Mouse (Mus musculus): ENCODE results near the gene Unc119. TPM values are rescaled to one million over a fixed set of nuclear protein-coding genes. Genes with fewer than 3 reads are reported as not detected.
A peak's percentile ranks its signal among the peaks of the same experiment; 100 is the strongest.

Gene Unc119
- polyA plus RNA-seq, 1 experiment from 2014 or later: 39.4 TPM

- Histone ChIP-seq H3K27me3 (ENCODE audit: insufficient read depth, low read length) (no peaks in the 10 kb centered on the region), H3K9me3 (ENCODE audit: low read length) (no peaks in the 10 kb centered on the region), H3K36me3 (ENCODE audit: insufficient read depth, low read length) (no peaks in the 10 kb centered on the region), H3K9ac (replicated peaks; ENCODE audit: low read length) (no peak overlapping the region; the same call in 1 of the 2 replicates), H3K4me3 (ENCODE audit: low read length) (no peak overlapping the region), H3K4me2 (replicated peaks; ENCODE audit: low read depth, low read length) (no peak overlapping the region), H3K4me1 (ENCODE audit: insufficient read depth, low read length) (peaks cover 28% of the 10 kb centered on the region), H3K27ac (ENCODE audit: low read length) (peak overlapping the region; percentile 54)
- 11% methylated on average over 8 of the region's 8 CpGs for WGBS
- 0 out of 2 replicates have a peak, but pooled peaks have one; percentile 50 for ATAC-seq (ENCODE audit: low FRiP score, low TSS enrichment)
These were observed 20.8 kb downstream of the Unc119 start for GRCm38 (mm10) chr11:78364103-78364502.

- Histone ChIP-seq H3K9me3 (ENCODE audit: low read length) (no peaks in the 10 kb centered on the region), H3K4me3 (ENCODE audit: low read length) (no peak overlapping the region), H3K27me3 (ENCODE audit: insufficient read depth, low read length) (no peaks in the 10 kb centered on the region), H3K27ac (ENCODE audit: low read length) (no peak overlapping the region), H3K9ac (replicated peaks; ENCODE audit: low read length) (no peak overlapping the region), H3K4me2 (replicated peaks; ENCODE audit: low read depth, low read length) (no peak overlapping the region), H3K36me3 (ENCODE audit: insufficient read depth, low read length) (no peaks in the 10 kb centered on the region), H3K4me1 (ENCODE audit: insufficient read depth, low read length) (peaks cover 29% of the 10 kb centered on the region)
- ATAC-seq (ENCODE audit: low FRiP score, low TSS enrichment): no peak
- 73% methylated on average over 14 of the region's 15 CpGs for WGBS
These were observed 24.4 kb downstream of the Unc119 start for GRCm38 (mm10) chr11:78367456-78368225.

GRCm38 (mm10) chr11:78370389-78370788 lies 27.1 kb downstream of the Unc119 start:
- no peak overlapping the region for H3K9ac ChIP-seq (replicated peaks; ENCODE audit: low read length)

GRCm38 (mm10) chr11:78371711-78372110 lies 28.4 kb downstream of the Unc119 start:
- ATAC-seq (ENCODE audit: low FRiP score, low TSS enrichment): no peak
- H3K4me1 ChIP-seq (ENCODE audit: insufficient read depth, low read length): peaks cover 39% of the 10 kb centered on the region
- no peaks in the 10 kb centered on the region for H3K27me3 ChIP-seq (ENCODE audit: insufficient read depth, low read length)
- H3K9me3 ChIP-seq (ENCODE audit: low read length): no peaks in the 10 kb centered on the region
- no peak overlapping the region for H3K27ac ChIP-seq (ENCODE audit: low read length)
- H3K4me3 ChIP-seq (ENCODE audit: low read length): no peak overlapping the region
- H3K4me2 ChIP-seq (replicated peaks; ENCODE audit: low read depth, low read length): no peak overlapping the region
- WGBS: 90% methylated on average over 11 of the region's 11 CpGs
- no peak overlapping the region for H3K9ac ChIP-seq (replicated peaks; ENCODE audit: low read length)
- H3K36me3 ChIP-seq (ENCODE audit: insufficient read depth, low read length): no peaks in the 10 kb centered on the region

More at GRCm38 (mm10) chr11:78370389-78370788, 27.1 kb downstream of the Unc119 start:
- H3K4me1 ChIP-seq (ENCODE audit: insufficient read depth, low read length): peaks cover 28% of the 10 kb centered on the region
- ATAC-seq (ENCODE audit: low FRiP score, low TSS enrichment): no peak
- no peak overlapping the region for H3K4me2 ChIP-seq (replicated peaks; ENCODE audit: low read depth, low read length)
- no peaks in the 10 kb centered on the region for H3K9me3 ChIP-seq (ENCODE audit: low read length)
- H3K4me3 ChIP-seq (ENCODE audit: low read length): no peak overlapping the region
- H3K27ac ChIP-seq (ENCODE audit: low read length): no peak overlapping the region
- H3K27me3 ChIP-seq (ENCODE audit: insufficient read depth, low read length): no peaks in the 10 kb centered on the region
- 50% methylated on average over 1 of the region's 1 CpGs for WGBS
- H3K36me3 ChIP-seq (ENCODE audit: insufficient read depth, low read length): no peaks in the 10 kb centered on the region

GRCm38 (mm10) chr11:78372166-78372565 lies 28.9 kb downstream of the Unc119 start:
- peaks cover 44% of the 10 kb centered on the region for H3K4me1 ChIP-seq (ENCODE audit: insufficient read depth, low read length)
- no peaks in the 10 kb centered on the region for H3K36me3 ChIP-seq (ENCODE audit: insufficient read depth, low read length)
- no peaks in the 10 kb centered on the region for H3K9me3 ChIP-seq (ENCODE audit: low read length)
- ATAC-seq (ENCODE audit: low FRiP score, low TSS enrichment): no peak
- no peak overlapping the region for H3K9ac ChIP-seq (replicated peaks; ENCODE audit: low read length)
- WGBS: 33% methylated on average over 3 of the region's 3 CpGs
- H3K4me3 ChIP-seq (ENCODE audit: low read length): no peak overlapping the region
- no peaks in the 10 kb centered on the region for H3K27me3 ChIP-seq (ENCODE audit: insufficient read depth, low read length)
- no peak overlapping the region for H3K27ac ChIP-seq (ENCODE audit: low read length)
- no peak overlapping the region for H3K4me2 ChIP-seq (replicated peaks; ENCODE audit: low read depth, low read length)

GRCm38 (mm10) chr11:78372610-78373009 lies 29.3 kb downstream of the Unc119 start:
- Histone ChIP-seq H3K9me3 (ENCODE audit: low read length) (no peaks in the 10 kb centered on the region), H3K9ac (replicated peaks; ENCODE audit: low read length) (no peak overlapping the region), H3K27ac (ENCODE audit: low read length) (no peak overlapping the region), H3K4me2 (replicated peaks; ENCODE audit: low read depth, low read length) (no peak overlapping the region), H3K4me1 (ENCODE audit: insufficient read depth, low read length) (peaks cover 48% of the 10 kb centered on the region), H3K36me3 (ENCODE audit: insufficient read depth, low read length) (no peaks in the 10 kb centered on the region), H3K4me3 (ENCODE audit: low read length) (no peak overlapping the region), H3K27me3 (ENCODE audit: insufficient read depth, low read length) (no peaks in the 10 kb centered on the region)
- ATAC-seq (ENCODE audit: low FRiP score, low TSS enrichment): no peak
- WGBS: 39% methylated on average over 7 of the region's 7 CpGs

- Histone ChIP-seq H3K36me3 (ENCODE audit: insufficient read depth, low read length) (no peaks in the 10 kb centered on the region), H3K4me1 (ENCODE audit: insufficient read depth, low read length) (peaks cover 48% of the 10 kb centered on the region), H3K9me3 (ENCODE audit: low read length) (no peaks in the 10 kb centered on the region), H3K4me2 (replicated peaks; ENCODE audit: low read depth, low read length) (no peak overlapping the region), H3K4me3 (ENCODE audit: low read length) (no peak overlapping the region), H3K9ac (replicated peaks; ENCODE audit: low read length) (no peak overlapping the region), H3K27me3 (ENCODE audit: insufficient read depth, low read length) (no peaks in the 10 kb centered on the region), H3K27ac (ENCODE audit: low read length) (peak overlapping the region; percentile 90)
- WGBS: 23% methylated on average over 8 of the region's 8 CpGs
- peak; percentile 94 for ATAC-seq (ENCODE audit: low FRiP score, low TSS enrichment)
These were observed 30.9 kb downstream of the Unc119 start for GRCm38 (mm10) chr11:78374147-78374546.

- 10% methylated on average over 12 of the region's 12 CpGs for WGBS
- Histone ChIP-seq H3K27ac (ENCODE audit: low read length) (0 out of 2 replicates have a peak overlapping the region, but pooled peaks have one; percentile 33), H3K9ac (replicated peaks; ENCODE audit: low read length) (no peak overlapping the region), H3K27me3 (ENCODE audit: insufficient read depth, low read length) (no peaks in the 10 kb centered on the region), H3K4me1 (ENCODE audit: insufficient read depth, low read length) (peaks cover 42% of the 10 kb centered on the region), H3K4me3 (ENCODE audit: low read length) (no peak overlapping the region), H3K36me3 (ENCODE audit: insufficient read depth, low read length) (no peaks in the 10 kb centered on the region), H3K9me3 (ENCODE audit: low read length) (no peaks in the 10 kb centered on the region), H3K4me2 (replicated peaks; ENCODE audit: low read depth, low read length) (no peak overlapping the region)
- ATAC-seq (ENCODE audit: low FRiP score, low TSS enrichment): peak; percentile 55
These were observed 34.4 kb downstream of the Unc119 start for GRCm38 (mm10) chr11:78377549-78378159.

- Histone ChIP-seq H3K36me3 (ENCODE audit: insufficient read depth, low read length) (no peaks in the 10 kb centered on the region), H3K4me1 (ENCODE audit: insufficient read depth, low read length) (peaks cover 26% of the 10 kb centered on the region), H3K27me3 (ENCODE audit: insufficient read depth, low read length) (no peaks in the 10 kb centered on the region), H3K4me2 (replicated peaks; ENCODE audit: low read depth, low read length) (no peak overlapping the region), H3K9me3 (ENCODE audit: low read length) (no peaks in the 10 kb centered on the region), H3K4me3 (ENCODE audit: low read length) (no peak overlapping the region), H3K27ac (ENCODE audit: low read length) (no peak overlapping the region), H3K9ac (replicated peaks; ENCODE audit: low read length) (no peak overlapping the region)
- WGBS: 63% methylated on average over 4 of the region's 4 CpGs
- ATAC-seq (ENCODE audit: low FRiP score, low TSS enrichment): no peak
These were observed 37.1 kb downstream of the Unc119 start for GRCm38 (mm10) chr11:78380351-78380750.

- WGBS: 75% methylated on average over 3 of the region's 3 CpGs
- no peak for ATAC-seq (ENCODE audit: low FRiP score, low TSS enrichment)
- H3K9ac ChIP-seq (replicated peaks; ENCODE audit: low read length): no peak overlapping the region
These were observed 37.7 kb downstream of the Unc119 start for GRCm38 (mm10) chr11:78380996-78381395.

More at GRCm38 (mm10) chr11:78380996-78381395, 37.7 kb downstream of the Unc119 start:
- H3K9me3 ChIP-seq (ENCODE audit: low read length): no peaks in the 10 kb centered on the region
- no peak overlapping the region for H3K4me2 ChIP-seq (replicated peaks; ENCODE audit: low read depth, low read length)
- no peaks in the 10 kb centered on the region for H3K36me3 ChIP-seq (ENCODE audit: insufficient read depth, low read length)
- H3K27me3 ChIP-seq (ENCODE audit: insufficient read depth, low read length): no peaks in the 10 kb centered on the region
- H3K4me1 ChIP-seq (ENCODE audit: insufficient read depth, low read length): peaks cover 20% of the 10 kb centered on the region
- H3K27ac ChIP-seq (ENCODE audit: low read length): no peak overlapping the region
- no peak overlapping the region for H3K4me3 ChIP-seq (ENCODE audit: low read length)
